Mouse (Mus musculus) limb, embryonic 13.5 days (tissue): ENCODE results near the gene Lrmda. TPM values are rescaled to one million over a fixed set of nuclear protein-coding genes. Genes with fewer than 3 reads are reported as not detected.

Source experiments
- ATAC-seq: fragments of 200-750 bp; cut with Nextera tagmentation; 2 replicates; pipeline ENCODE4 v1.8.0; 2017; ENCODE audit warnings: low read depth, moderate number of reproducible peaks, moderate TSS enrichment; ENCODE audit not compliant: low FRiP score
- H3K27ac ChIP-seq: fragments of 300-500 bp; sonication (generic); 2 replicates; pipeline ENCODE4 v1.5.1; 2015; ENCODE audit warnings: inconsistent platforms, mild to moderate bottlenecking, moderate library complexity
- H3K27me3 ChIP-seq: fragments of 300-500 bp; sonication (generic); 2 replicates; pipeline ENCODE4 v1.6.1; 2015; ENCODE audit warnings: mild to moderate bottlenecking, inconsistent platforms
- H3K36me3 ChIP-seq: fragments of 300-500 bp; sonication (generic); 2 replicates; pipeline ENCODE4 v1.6.1; 2015; ENCODE audit warnings: inconsistent platforms, mild to moderate bottlenecking, moderate library complexity
- H3K4me1 ChIP-seq: fragments of 300-500 bp; sonication (generic); 2 replicates; pipeline ENCODE4 v1.6.1; 2015; ENCODE audit warnings: inconsistent platforms
- H3K4me2 ChIP-seq: fragments of 300-500 bp; sonication (generic); replicated peaks from 2 replicates; pipeline ENCODE4 v1.6.1; 2015; ENCODE audit warnings: inconsistent platforms, mild to moderate bottlenecking, moderate library complexity
- H3K4me3 ChIP-seq: fragments of 300-500 bp; sonication (generic); 2 replicates; pipeline ENCODE4 v1.5.1; 2015; ENCODE audit warnings: moderate library complexity, mild to moderate bottlenecking, inconsistent platforms
- H3K9ac ChIP-seq: fragments of 300-500 bp; sonication (generic); 2 replicates; pipeline ENCODE4 v1.6.1; 2015; ENCODE audit warnings: mild to moderate bottlenecking, inconsistent platforms
- H3K9me3 ChIP-seq: fragments of 300-500 bp; sonication (generic); 2 replicates; pipeline ENCODE4 v1.6.1; 2016; ENCODE audit warnings: inconsistent platforms
- WGBS: fragments of 180-500 bp; shearing (Covaris S2); methylation state at CpG from one replicate; pipeline ENCODE4 v1.1.7; 2015; 5-methylcytosine and 5-hydroxymethylcytosine counted together
- polyA plus RNA-seq: library from polyadenylated mRNA; unstranded; fragments of >200 nt; fragmentation: Nextera tagmentation; extraction: Ambion mirVana; gene quantifications from 2 replicates; pipeline ENCODE4 v1.2.1, GENCODE M21; 2015

The Lrmda gene
- 0.36 and 0.38 TPM in 2 replicates for polyA plus RNA-seq

GRCm38 (mm10) chr14:22019252-22019948, at the start of gene Lrmda:
TSS of gene Lrmda (plus strand) at chr14:22019712.
- peak within 1 kb of the TSS; percentile 62 for H3K9ac ChIP-seq
- H3K4me3 ChIP-seq = peak within 1 kb of the TSS; percentile 42
- H3K27ac ChIP-seq = no peak within 1 kb of the TSS
- H3K27me3 ChIP-seq = peaks cover 51% of the 10 kb centered on the region
- H3K4me1 ChIP-seq = peaks cover 19% of the 10 kb centered on the region
- WGBS = 5% methylated on average over 33 of the region's 33 CpGs
- no peaks in the 10 kb centered on the region for H3K36me3 ChIP-seq
- ATAC-seq = 0 out of 2 replicates have a peak, but pooled peaks have one; percentile 8
- no peaks in the 10 kb centered on the region for H3K9me3 ChIP-seq
- H3K4me2 ChIP-seq = peak within 1 kb of the TSS; percentile 84

- peak; percentile 76 for ATAC-seq
- H3K9me3 ChIP-seq = peaks cover 9% of the 10 kb centered on the region
- H3K4me3 ChIP-seq = peak overlapping the region; percentile 29
- peaks cover 14% of the 10 kb centered on the region for H3K36me3 ChIP-seq
- H3K27ac ChIP-seq = 0 out of 2 replicates have a peak overlapping the region, but pooled peaks have one; percentile 39
- H3K4me1 ChIP-seq = peaks cover 28% of the 10 kb centered on the region
- H3K27me3 ChIP-seq = peaks cover 16% of the 10 kb centered on the region; the same call in 1 of the 2 replicates
- 1% methylated on average over 22 of the region's 22 CpGs for WGBS
- no peak overlapping the region for H3K9ac ChIP-seq
- peak overlapping the region; percentile 80 for H3K4me2 ChIP-seq
Observed at GRCm38 (mm10) chr14:21981462-21981861, 38.0 kb upstream of the Lrmda start.

- Histone ChIP-seq H3K4me3 (peak overlapping the region; percentile 53), H3K27me3 (peaks cover 16% of the 10 kb centered on the region; the same call in 1 of the 2 replicates), H3K36me3 (peaks cover 14% of the 10 kb centered on the region), H3K27ac (peak overlapping the region; percentile 88), H3K4me1 (peaks cover 28% of the 10 kb centered on the region), H3K9ac (peak overlapping the region; percentile 87), H3K9me3 (0 out of 2 replicates have a peak, but pooled peaks cover 5% of the 10 kb centered on the region), H3K4me2 (peak overlapping the region; percentile 80)
- no peak for ATAC-seq
- 20% methylated on average over 14 of the region's 14 CpGs for WGBS
Observed at GRCm38 (mm10) chr14:21982096-21982591, 37.4 kb upstream of the Lrmda start.

- H3K4me1 ChIP-seq = peaks cover 28% of the 10 kb centered on the region
- H3K27me3 ChIP-seq = peaks cover 16% of the 10 kb centered on the region; the same call in 1 of the 2 replicates
- H3K4me2 ChIP-seq = peak overlapping the region; percentile 80
- H3K9me3 ChIP-seq = 0 out of 2 replicates have a peak, but pooled peaks cover 2% of the 10 kb centered on the region
- WGBS = 4% methylated on average over 38 of the region's 38 CpGs
- peak overlapping the region; percentile 87 for H3K9ac ChIP-seq
- H3K4me3 ChIP-seq = peak overlapping the region; percentile 53
- no peak for ATAC-seq
- peaks cover 14% of the 10 kb centered on the region for H3K36me3 ChIP-seq
- peak overlapping the region; percentile 88 for H3K27ac ChIP-seq
Observed at GRCm38 (mm10) chr14:21982592-21983310, 36.8 kb upstream of the Lrmda start.

GRCm38 (mm10) chr14:21983311-21983949, 36.1 kb upstream of the Lrmda start:
- Histone ChIP-seq H3K4me1 (peaks cover 28% of the 10 kb centered on the region), H3K9me3 (no peaks in the 10 kb centered on the region), H3K27ac (peak overlapping the region; percentile 88), H3K27me3 (peaks cover 16% of the 10 kb centered on the region; the same call in 1 of the 2 replicates), H3K9ac (peak overlapping the region; percentile 87), H3K4me2 (peak overlapping the region; percentile 80), H3K36me3 (peaks cover 14% of the 10 kb centered on the region), H3K4me3 (peak overlapping the region; percentile 53)
- 2% methylated on average over 22 of the region's 22 CpGs for WGBS
- no peak for ATAC-seq

GRCm38 (mm10) chr14:21983950-21984730, 35.4 kb upstream of the Lrmda start:
- peak overlapping the region; percentile 86 for H3K4me2 ChIP-seq
- peaks cover 14% of the 10 kb centered on the region for H3K36me3 ChIP-seq
- H3K27ac ChIP-seq = peak overlapping the region; percentile 99; the same call in 1 of the 2 replicates
- no peak for ATAC-seq
- H3K4me3 ChIP-seq = peak overlapping the region; percentile 92
- peak overlapping the region; percentile 98 for H3K9ac ChIP-seq
- WGBS = 7% methylated on average over 18 of the region's 18 CpGs
- H3K9me3 ChIP-seq = no peaks in the 10 kb centered on the region
- H3K4me1 ChIP-seq = peaks cover 34% of the 10 kb centered on the region
- H3K27me3 ChIP-seq = peaks cover 16% of the 10 kb centered on the region; the same call in 1 of the 2 replicates

- peak overlapping the region; percentile 99 for H3K27ac ChIP-seq
- peaks cover 14% of the 10 kb centered on the region for H3K36me3 ChIP-seq
- 2% methylated on average over 49 of the region's 49 CpGs for WGBS
- H3K27me3 ChIP-seq = peaks cover 14% of the 10 kb centered on the region; the same call in 1 of the 2 replicates
- H3K4me3 ChIP-seq = peak overlapping the region; percentile 92
- H3K4me1 ChIP-seq = peaks cover 41% of the 10 kb centered on the region
- ATAC-seq = no peak
- peak overlapping the region; percentile 86 for H3K4me2 ChIP-seq
- peak overlapping the region; percentile 98 for H3K9ac ChIP-seq
- no peaks in the 10 kb centered on the region for H3K9me3 ChIP-seq
Observed at GRCm38 (mm10) chr14:21984757-21985425, 34.6 kb upstream of the Lrmda start.

- peaks cover 46% of the 10 kb centered on the region for H3K4me1 ChIP-seq
- H3K4me2 ChIP-seq = peak overlapping the region; percentile 86
- peaks cover 16% of the 10 kb centered on the region for H3K27me3 ChIP-seq
- no peak for ATAC-seq
- WGBS = under 1% methylated on average over 37 of the region's 37 CpGs
- peak overlapping the region; percentile 98 for H3K9ac ChIP-seq
- no peaks in the 10 kb centered on the region for H3K9me3 ChIP-seq
- peaks cover 14% of the 10 kb centered on the region for H3K36me3 ChIP-seq
- H3K27ac ChIP-seq = peak overlapping the region; percentile 99
- peak overlapping the region; percentile 92 for H3K4me3 ChIP-seq
Observed at GRCm38 (mm10) chr14:21985426-21985931, 34.0 kb upstream of the Lrmda start.

- ATAC-seq = no peak
- Histone ChIP-seq H3K9me3 (no peaks in the 10 kb centered on the region), H3K27ac (peak overlapping the region; percentile 99), H3K4me3 (peak overlapping the region; percentile 92), H3K36me3 (peaks cover 14% of the 10 kb centered on the region), H3K4me2 (peak overlapping the region; percentile 86), H3K27me3 (peaks cover 21% of the 10 kb centered on the region), H3K9ac (peak overlapping the region; percentile 98), H3K4me1 (peaks cover 51% of the 10 kb centered on the region)
- under 1% methylated on average over 62 of the region's 62 CpGs for WGBS
Observed at GRCm38 (mm10) chr14:21985981-21986732, 33.4 kb upstream of the Lrmda start.
